Mouse (Mus musculus) CD4-positive, CD25-positive, alpha-beta regulatory T cell, adult 9 weeks (primary cell): ENCODE measurements around the gene Tfap2e. TPM values are rescaled to one million over a fixed set of nuclear protein-coding genes. Genes with fewer than 3 reads are reported as not detected.

Experiments
- polyA plus RNA-seq: library from polyadenylated mRNA; unstranded; fragments of 100-300 nt; shearing (Covaris generic); gene quantifications from one replicate; pipeline ENCODE4 v1.2.1, GENCODE M21; 2017

The Tfap2e gene
- polyA plus RNA-seq, result not detected

DNA sequence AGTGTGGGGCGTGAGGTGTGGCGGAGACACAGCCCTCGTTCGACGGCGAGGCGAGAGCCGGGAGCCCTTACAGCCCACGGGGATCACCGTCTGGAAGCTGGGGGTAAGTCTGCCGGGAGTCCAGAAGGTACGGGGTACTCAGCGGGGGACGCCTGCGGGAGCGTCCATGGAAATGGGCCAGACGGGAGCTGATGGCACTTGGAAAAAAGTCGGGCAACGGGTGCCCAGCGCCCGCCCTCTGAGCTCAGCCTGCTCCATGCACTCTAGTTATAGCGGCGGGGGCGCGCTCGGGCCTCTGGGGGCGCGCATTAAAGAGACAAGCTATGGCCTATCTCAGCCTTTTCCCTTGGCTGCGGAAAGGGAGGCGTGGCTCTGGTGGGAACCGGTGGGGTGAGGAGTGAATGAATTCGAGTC lies at the start of gene Tfap2e:
TSS of gene Tfap2e (minus strand) at position 240 of the 414 bp plus-strand sequence.

GRCm38 (mm10) chr4:126753268-126754230 lies 17.5 kb upstream of the Tfap2e start, which contains the start of the genes Ncdn and AU040320:
Ncdn (minus strand) TSS chr4:126753438.
AU040320 (plus strand) TSS chr4:126753544.

DNA sequence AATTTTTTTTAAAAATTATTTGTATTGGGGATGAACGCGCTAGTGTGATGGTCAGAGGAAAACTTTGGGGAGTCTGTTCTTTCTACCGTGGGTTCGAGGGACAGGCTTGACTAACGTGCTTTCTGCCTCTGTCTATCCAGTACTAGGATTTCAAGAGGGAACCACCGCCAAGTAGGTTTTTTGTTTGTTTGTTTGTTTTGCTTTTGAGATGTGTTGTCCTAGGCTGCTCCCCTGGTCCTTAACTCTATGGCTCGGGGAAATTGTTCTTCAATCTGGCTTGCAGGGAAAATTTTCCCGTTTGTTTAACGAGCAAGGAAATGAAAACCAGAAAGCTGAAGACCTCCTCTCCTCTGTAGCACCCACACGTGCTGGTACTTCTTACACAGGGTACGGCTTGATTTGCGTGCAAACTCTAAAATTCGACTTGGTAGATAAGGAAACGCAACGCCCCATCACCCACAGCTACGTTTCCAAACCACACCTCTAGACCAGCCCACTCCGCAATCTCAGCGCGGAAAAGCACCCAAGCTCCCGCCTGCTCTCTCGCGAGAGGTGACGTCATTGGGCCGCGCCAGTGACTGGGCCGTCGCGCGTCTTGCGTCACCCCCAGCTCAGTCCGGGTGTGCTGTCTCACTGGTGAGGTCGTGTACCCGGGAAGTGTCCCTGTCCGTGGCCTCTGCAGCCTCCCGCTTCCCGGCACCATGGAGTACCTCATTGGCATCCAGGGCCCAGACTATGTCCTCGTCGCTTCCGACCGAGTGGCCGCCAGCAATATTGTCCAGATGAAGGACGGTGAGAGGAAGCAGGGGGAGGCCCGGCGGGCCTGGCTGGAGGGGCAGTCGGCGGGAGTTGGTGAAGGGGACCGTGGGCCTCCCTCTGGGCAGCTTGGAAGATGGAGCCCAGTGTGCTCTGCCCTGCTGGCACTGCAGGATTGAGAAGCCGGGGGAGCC lies 58.7 kb downstream of the Tfap2e start, which contains the start of gene Psmb2:
TSS of gene Psmb2 (plus strand) at position 577 of the 950 bp plus-strand sequence.

Other genes starting within 250 kb of the Tfap2e start
- gene Ago4, start 202.8 kb downstream of the Tfap2e start, polyA plus RNA-seq, result not detected
- 2.3 TPM for gene Clspn, start 179.3 kb downstream of the Tfap2e start, polyA plus RNA-seq
- gene 5730409E04Rik, start 126.4 kb downstream of the Tfap2e start, polyA plus RNA-seq, result 0.22 TPM
- 347 TPM for gene Psmb2, start 58.6 kb downstream of the Tfap2e start, polyA plus RNA-seq
- gene Ncdn, start 17.2 kb upstream of the Tfap2e start, polyA plus RNA-seq, result 61.2 TPM
- gene AU040320, start 17.3 kb upstream of the Tfap2e start, polyA plus RNA-seq, result 58.6 TPM
- 21.2 TPM for gene Zmym4, start 231.9 kb upstream of the Tfap2e start, polyA plus RNA-seq